Mouse (Mus musculus): Measurements from ENCODE around the gene Iqcg.

DNA sequence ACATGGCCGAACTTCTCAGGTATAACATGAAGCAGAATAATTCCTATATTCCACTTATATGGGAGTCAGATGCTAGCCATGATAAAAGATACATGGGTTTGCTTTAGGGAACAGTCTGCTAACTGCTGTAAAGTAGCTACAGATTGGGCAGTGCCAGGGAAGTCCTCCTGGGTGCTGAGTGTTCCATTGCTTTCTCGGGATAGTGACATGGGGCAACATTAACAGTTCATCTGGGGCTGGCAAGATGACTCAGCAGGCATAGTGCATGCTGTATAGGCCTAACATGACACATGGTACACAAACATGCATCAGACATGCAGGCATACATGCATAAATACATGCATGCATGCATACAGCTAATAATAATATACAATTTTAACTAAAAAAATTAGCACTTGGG lies 28.0 kb upstream of the Iqcg start:
- TF ChIP-seq CTCF (IDR thresholded peaks at IDR 0.05; ENCODE audit: control insufficient read depth, insufficient read depth, insufficient read length) (no peak), USF1 (IDR thresholded peaks at IDR 0.05; ENCODE audit: low read depth) (no peak), MAX (IDR thresholded peaks at IDR 0.05) (no peak), MYOG (IDR thresholded peaks at IDR 0.05; ENCODE audit: control insufficient read depth, extremely low read depth, insufficient read length) (no peak), MYOD1 (IDR thresholded peaks at IDR 0.05; ENCODE audit: control insufficient read depth, insufficient read length, low read depth) (no peak)
